Mouse (Mus musculus) embryonic facial prominence, embryonic 11.5 days (tissue): ENCODE measurements around the gene Megf6. TPM values are rescaled to one million over a fixed set of nuclear protein-coding genes. Genes with fewer than 3 reads are reported as not detected.

Source experiments
- ATAC-seq: fragments of 200-750 bp; cut with Nextera tagmentation; replicated peaks from 2 replicates; pipeline ENCODE4 v1.8.0; 2017; ENCODE audit warnings: low read depth; ENCODE audit not compliant: insufficient number of reproducible peaks, low FRiP score, low TSS enrichment
- DNase-seq: peaks from one replicate; pipeline ENCODE4 v3.0.0-alpha.2; 2015; ENCODE audit warnings: low spot score
- H3K27ac ChIP-seq: fragments of 300-500 bp; sonication (generic); replicated peaks from 2 replicates; pipeline ENCODE4 v1.5.1; 2014; ENCODE audit warnings: mild to moderate bottlenecking, low read depth, low read length, control low read depth
- H3K27me3 ChIP-seq: fragments of 300-500 bp; sonication (generic); 2 replicates; pipeline ENCODE4 v1.6.1; 2014; ENCODE audit warnings: mild to moderate bottlenecking, low read length, moderate library complexity, mixed read lengths; ENCODE audit not compliant: control insufficient read depth, insufficient read depth
- H3K36me3 ChIP-seq: fragments of 300-500 bp; sonication (generic); replicated peaks from 2 replicates; pipeline ENCODE4 v1.6.1; 2014; ENCODE audit warnings: low read depth, mild to moderate bottlenecking, low read length, moderate library complexity, mixed read lengths; ENCODE audit not compliant: control insufficient read depth, insufficient read depth
- H3K4me1 ChIP-seq: fragments of 300-500 bp; sonication (generic); 2 replicates; pipeline ENCODE4 v1.6.1; 2014; ENCODE audit warnings: low read length, mixed read lengths; ENCODE audit not compliant: control insufficient read depth, insufficient read depth
- H3K4me2 ChIP-seq: fragments of 300-500 bp; sonication (generic); 2 replicates; pipeline ENCODE4 v1.6.1; 2014; ENCODE audit warnings: low read depth, mild to moderate bottlenecking, control low read depth, low read length, moderate library complexity
- H3K4me3 ChIP-seq: fragments of 300-500 bp; sonication (generic); 2 replicates; pipeline ENCODE4 v1.5.1; 2014; ENCODE audit warnings: low read depth, low read length, control low read depth
- H3K9ac ChIP-seq: fragments of 300-500 bp; sonication (generic); replicated peaks from 2 replicates; pipeline ENCODE4 v1.6.1; 2014; ENCODE audit warnings: mild to moderate bottlenecking, control low read depth, low read length
- H3K9me3 ChIP-seq: fragments of 300-500 bp; sonication (generic); replicated peaks from 2 replicates; pipeline ENCODE4 v1.6.1; 2016; ENCODE audit warnings: mild to moderate bottlenecking, low read length, inconsistent platforms, mixed read lengths; ENCODE audit not compliant: control insufficient read depth
- WGBS: fragments of 180-500 bp; shearing (Covaris S2); extraction: QIAGEN DNeasy Blood & Tissue Kit; methylation state at CpG from one replicate; pipeline ENCODE4 v1.1.7; 2014; 5-methylcytosine and 5-hydroxymethylcytosine counted together
- polyA plus RNA-seq: library from polyadenylated mRNA; unstranded; fragments of >200 nt; fragmentation: Nextera tagmentation; extraction: Ambion mirVana; gene quantifications from 2 replicates; pipeline ENCODE4 v1.2.1, GENCODE M21; 2014

The Megf6 gene
- polyA plus RNA-seq: 17.6 and 22.9 TPM in 2 replicates

DNA sequence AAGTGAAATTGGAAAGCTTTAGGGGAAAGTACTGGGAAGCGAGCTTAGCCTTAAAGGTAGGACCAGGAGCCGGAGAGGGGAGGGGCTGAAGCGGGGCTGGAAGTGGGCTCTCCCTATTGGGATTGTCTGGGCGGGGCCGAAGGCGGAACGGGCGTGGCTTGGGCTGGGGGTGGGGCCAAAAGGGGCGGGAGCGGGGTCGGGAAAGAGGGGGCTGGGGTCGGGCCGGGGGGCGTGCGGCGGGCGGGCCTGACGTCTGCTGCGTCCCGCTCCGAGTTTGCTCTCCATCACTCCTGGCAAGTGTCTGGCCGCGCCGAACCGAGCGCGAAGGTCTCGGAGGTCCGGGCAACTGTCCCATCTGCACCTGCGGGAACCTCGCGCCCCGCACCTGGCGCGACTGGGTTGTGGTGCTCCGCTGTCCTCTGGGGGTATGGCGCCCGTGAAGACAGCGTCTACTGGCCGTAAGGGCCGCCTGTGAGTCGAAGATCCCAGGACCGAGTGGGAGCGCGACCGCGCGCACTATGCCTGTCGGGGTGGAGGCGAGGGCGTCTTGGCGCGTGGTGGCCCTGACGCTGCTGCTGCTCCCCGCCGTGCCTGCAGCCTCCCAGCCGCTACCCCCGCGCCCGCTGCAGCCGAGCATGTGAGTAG lies at the start of gene Megf6:
Megf6 (plus strand) TSS at position 225 of the 645 bp plus-strand sequence.
- DNase-seq (peak; percentile 91), ATAC-seq (peak; percentile 58)
- Histone ChIP-seq H3K9me3 (no peaks in the 10 kb centered on the region), H3K27ac (peak within 1 kb of the TSS; percentile 68), H3K4me3 (peak within 1 kb of the TSS; percentile 70), H3K4me1 (peaks cover 16% of the 10 kb centered on the region), H3K9ac (peak within 1 kb of the TSS; percentile 72), H3K36me3 (no peaks in the 10 kb centered on the region), H3K27me3 (peaks cover 11% of the 10 kb centered on the region; the same call in 1 of the 2 replicates), H3K4me2 (peak within 1 kb of the TSS; percentile 95)
- WGBS: under 1% methylated on average over 59 of the region's 61 CpGs

DNA sequence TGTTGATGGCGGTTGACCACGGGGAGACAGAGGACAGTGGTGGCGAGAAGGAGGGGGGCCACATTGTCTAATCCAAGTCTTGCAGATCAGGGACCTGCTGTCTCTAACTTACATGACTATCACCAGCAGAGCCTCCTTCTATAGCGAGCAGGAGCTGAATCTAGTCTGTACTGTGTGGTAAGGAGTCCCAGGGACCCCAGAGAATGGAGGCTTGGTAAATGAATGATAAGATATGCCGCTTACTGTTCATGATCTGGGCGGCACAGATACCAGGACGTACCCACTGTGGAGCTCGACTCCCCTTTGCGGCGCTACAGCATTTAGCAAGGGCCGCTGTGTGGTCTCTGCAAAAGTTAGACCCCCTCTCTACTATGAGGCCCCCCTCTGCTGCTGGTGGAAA lies 48.7 kb upstream of the Megf6 start:
- no peaks in the 10 kb centered on the region for H3K4me1 ChIP-seq
- no peaks in the 10 kb centered on the region for H3K27me3 ChIP-seq
- H3K9ac ChIP-seq: no peak overlapping the region
- ATAC-seq (no peak), DNase-seq (no peak)
- H3K4me2 ChIP-seq: no peak overlapping the region
- 83% methylated on average over 11 of the region's 11 CpGs for WGBS
- no peak overlapping the region for H3K27ac ChIP-seq
- no peaks in the 10 kb centered on the region for H3K36me3 ChIP-seq
- no peak overlapping the region for H3K4me3 ChIP-seq
- no peaks in the 10 kb centered on the region for H3K9me3 ChIP-seq

DNA sequence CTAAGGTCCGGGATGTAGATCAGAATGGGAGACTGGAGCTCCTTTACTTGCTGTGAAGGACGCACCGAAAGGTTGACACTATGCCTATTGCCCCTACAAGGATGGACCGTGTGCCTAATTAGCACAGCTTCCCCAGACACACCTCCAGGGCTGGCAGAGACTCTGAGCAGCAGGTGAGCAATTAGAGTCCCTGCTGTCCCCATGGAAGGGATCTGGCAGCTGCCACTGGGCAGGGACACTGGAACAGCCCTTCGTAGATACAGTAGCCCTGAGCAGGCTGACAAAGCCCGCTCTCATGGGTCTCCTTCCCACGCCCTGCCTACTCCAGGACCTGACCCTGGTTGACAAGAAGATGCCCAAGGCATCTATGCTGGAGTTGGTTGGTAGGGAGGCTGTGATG lies 48.2 kb upstream of the Megf6 start:
- Histone ChIP-seq H3K27me3 (no peaks in the 10 kb centered on the region), H3K36me3 (no peaks in the 10 kb centered on the region), H3K4me1 (no peaks in the 10 kb centered on the region), H3K27ac (no peak overlapping the region), H3K4me3 (no peak overlapping the region), H3K9ac (no peak overlapping the region), H3K9me3 (no peaks in the 10 kb centered on the region), H3K4me2 (no peak overlapping the region)
- WGBS: 71% methylated on average over 7 of the region's 7 CpGs
- ATAC-seq (no peak), DNase-seq (no peak)

DNA sequence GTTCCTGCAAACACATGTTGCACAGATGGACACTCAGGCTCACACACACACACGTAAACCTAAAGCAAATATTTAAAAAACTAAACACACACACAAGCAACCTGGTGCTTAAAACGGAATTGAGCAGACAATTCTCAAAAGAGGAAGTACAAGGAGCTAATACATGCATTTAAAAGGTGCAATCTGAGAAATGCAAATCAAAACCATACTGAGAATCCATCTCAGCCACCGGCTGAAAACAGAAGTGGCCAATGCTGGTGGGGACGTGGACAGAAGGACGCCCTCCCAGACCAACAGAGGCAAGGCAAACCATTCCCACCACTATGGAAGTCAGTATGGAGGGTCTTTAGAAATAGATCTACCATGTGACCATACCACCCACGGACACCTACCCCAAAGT lies 47.0 kb upstream of the Megf6 start:
- 78% methylated on average over 6 of the region's 6 CpGs for WGBS

DNA sequence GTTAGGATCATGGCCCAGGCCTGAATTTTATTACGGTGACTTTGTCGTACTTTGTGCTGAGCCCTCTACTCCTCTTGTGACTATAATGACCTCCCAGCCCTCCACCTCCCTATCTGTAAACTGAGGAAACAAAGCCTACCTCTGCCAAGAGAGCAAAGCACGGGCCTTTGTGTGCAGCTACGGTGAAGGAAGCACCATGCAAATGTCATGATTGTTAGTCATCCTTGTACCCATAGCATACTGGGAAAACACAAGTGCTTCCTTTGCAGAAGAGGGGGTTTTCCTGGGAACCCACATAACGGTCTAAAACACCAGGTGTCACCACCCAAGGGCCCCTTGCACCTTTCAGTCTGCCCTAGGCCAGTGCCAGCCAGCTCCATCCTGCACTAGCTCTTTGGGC lies 45.3 kb upstream of the Megf6 start:
- no peaks in the 10 kb centered on the region for H3K4me1 ChIP-seq
- H3K36me3 ChIP-seq: no peaks in the 10 kb centered on the region
- WGBS: 75% methylated on average over 5 of the region's 5 CpGs
- no peak overlapping the region for H3K4me2 ChIP-seq
- no peak for ATAC-seq
- H3K27me3 ChIP-seq: no peaks in the 10 kb centered on the region
- no peak for DNase-seq
- H3K9me3 ChIP-seq: no peaks in the 10 kb centered on the region
- no peak overlapping the region for H3K4me3 ChIP-seq
- H3K27ac ChIP-seq: no peak overlapping the region
- H3K9ac ChIP-seq: no peak overlapping the region

More for the DNA sequence above, 47.0 kb upstream of the Megf6 start:
- Histone ChIP-seq H3K36me3 (no peaks in the 10 kb centered on the region), H3K27ac (no peak overlapping the region), H3K4me1 (no peaks in the 10 kb centered on the region), H3K27me3 (no peaks in the 10 kb centered on the region), H3K4me2 (no peak overlapping the region), H3K9me3 (no peaks in the 10 kb centered on the region), H3K4me3 (no peak overlapping the region), H3K9ac (no peak overlapping the region)
- ATAC-seq: no peak
- DNase-seq: no peak

DNA sequence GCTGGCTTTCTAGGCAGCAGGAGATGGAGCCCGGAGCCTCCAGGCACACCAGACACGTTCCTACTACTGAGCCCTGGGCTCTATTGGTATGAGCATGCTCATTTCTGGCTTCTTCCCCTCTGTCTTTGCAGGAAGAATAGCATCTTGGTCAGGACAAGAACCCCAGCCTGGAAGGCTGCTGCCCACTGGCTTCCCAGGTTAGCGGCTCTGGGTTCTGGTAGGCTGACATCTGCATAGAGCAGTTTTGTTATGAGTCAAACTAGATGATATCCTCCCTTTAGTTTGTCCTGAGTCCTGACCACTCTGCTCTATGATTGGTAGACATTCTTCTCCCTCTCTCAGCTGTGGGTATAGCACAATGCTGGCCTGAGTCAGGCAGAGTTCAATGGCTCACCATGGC lies 43.3 kb upstream of the Megf6 start:
- H3K4me2 ChIP-seq: no peak overlapping the region
- H3K36me3 ChIP-seq: no peaks in the 10 kb centered on the region
- ATAC-seq (no peak), DNase-seq (no peak)
- H3K27me3 ChIP-seq: no peaks in the 10 kb centered on the region
- no peak overlapping the region for H3K27ac ChIP-seq
- H3K4me1 ChIP-seq: no peaks in the 10 kb centered on the region
- no peak overlapping the region for H3K9ac ChIP-seq
- 71% methylated on average over 3 of the region's 3 CpGs for WGBS
- no peak overlapping the region for H3K4me3 ChIP-seq
- no peaks in the 10 kb centered on the region for H3K9me3 ChIP-seq

DNA sequence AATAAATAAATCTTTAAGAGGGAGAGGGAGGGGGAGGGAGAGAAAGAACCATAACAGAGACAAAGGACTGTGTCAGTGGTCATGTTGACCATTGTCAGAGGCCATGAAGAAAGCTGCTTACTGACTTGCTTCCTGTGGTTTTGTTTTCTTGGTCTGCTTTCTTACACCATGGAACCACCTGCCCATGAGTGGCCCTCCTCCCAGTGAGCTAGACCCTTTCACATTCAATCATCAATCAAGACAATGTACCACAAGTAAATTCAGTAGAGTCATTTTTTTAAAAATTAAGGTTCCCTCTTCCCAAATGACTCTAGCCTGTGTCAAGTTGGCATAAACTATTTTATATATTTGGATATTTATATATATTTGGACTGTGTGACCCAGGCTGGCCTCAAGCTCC lies 40.6 kb upstream of the Megf6 start:
- DNase-seq (no peak), ATAC-seq (no peak)
- Histone ChIP-seq H3K9ac (no peak overlapping the region), H3K27ac (no peak overlapping the region), H3K36me3 (no peaks in the 10 kb centered on the region), H3K9me3 (no peaks in the 10 kb centered on the region), H3K4me3 (no peak overlapping the region), H3K4me1 (no peaks in the 10 kb centered on the region), H3K27me3 (no peaks in the 10 kb centered on the region), H3K4me2 (no peak overlapping the region)

DNA sequence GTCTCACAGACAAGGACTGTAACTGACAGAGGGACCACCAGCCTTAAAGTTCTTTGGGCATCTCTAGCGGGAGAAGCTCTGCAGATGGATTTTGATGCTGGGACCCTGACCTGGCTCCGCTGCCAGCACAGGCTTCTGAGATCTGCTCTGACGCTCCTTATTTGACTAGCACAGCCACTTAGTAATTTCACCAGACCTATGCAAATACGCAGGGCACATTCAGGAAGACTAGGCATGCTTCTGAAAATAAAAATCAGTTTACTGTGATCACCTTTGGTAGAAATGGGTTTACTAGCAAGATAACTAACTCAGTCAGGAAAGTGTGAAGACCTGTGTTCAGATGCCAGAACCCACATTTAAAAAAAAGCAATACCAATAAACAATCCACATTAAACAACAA lies 38.6 kb upstream of the Megf6 start:
- ATAC-seq: no peak
- DNase-seq: no peak
- no peaks in the 10 kb centered on the region for H3K4me1 ChIP-seq
- H3K27ac ChIP-seq: no peak overlapping the region
- no peak overlapping the region for H3K9ac ChIP-seq
- no peaks in the 10 kb centered on the region for H3K9me3 ChIP-seq
- no peak overlapping the region for H3K4me3 ChIP-seq
- no peak overlapping the region for H3K4me2 ChIP-seq
- WGBS: 83% methylated on average over 4 of the region's 4 CpGs
- peaks cover 3% of the 10 kb centered on the region; the same call in 1 of the 2 replicates for H3K27me3 ChIP-seq
- H3K36me3 ChIP-seq: no peaks in the 10 kb centered on the region
